Mouse (Mus musculus): ENCODE measurements around the gene Cdiptos.
A peak's percentile ranks its signal among the peaks of the same experiment; 100 is the strongest.

Gene Cdiptos

DNA sequence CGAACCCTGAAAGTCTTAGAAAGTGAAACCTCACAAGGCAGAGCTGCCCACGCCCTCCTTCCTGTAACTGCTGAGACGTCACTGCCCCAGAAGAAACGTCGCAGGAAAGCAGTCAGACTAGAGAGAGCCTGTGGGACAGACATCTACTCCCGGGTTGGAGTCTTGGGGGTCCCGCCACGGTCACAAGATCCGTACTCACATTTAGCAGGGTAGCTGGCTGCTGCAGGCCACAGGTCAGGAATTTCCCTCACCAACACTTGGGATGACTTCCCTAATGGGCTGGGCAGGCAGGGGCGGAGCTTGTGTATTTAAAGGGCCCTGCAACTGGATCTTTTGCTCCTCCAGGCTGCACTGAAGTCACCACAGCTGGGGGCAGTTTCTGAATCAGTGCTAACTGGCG, 38.4 kb upstream of the Cdiptos start, which contains the start of gene Mvp:
Mvp (minus strand) TSS at position 302 of the 400 bp plus-strand sequence.
- DNase-seq (ENCODE audit: extremely low spot score), result peak; percentile 33

DNA sequence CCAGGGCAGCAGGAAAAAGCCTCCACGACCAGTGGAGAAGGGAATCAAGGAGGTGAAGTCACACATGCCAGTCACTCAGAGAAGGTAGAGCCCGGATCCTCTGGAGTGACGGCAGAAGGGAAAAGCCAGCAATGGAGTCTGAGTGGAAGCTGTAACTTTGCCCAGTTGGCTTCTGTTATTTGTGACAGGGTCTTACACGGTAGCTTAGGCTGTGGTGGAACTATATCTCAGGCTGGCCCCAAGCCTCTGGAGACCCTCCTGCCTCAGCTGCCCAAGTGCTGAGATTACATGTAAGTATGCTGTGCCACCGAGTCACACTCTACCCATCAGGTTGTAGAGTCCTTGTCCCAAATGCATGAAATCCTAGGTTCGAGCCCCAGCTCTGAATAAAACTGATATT, 37.5 kb upstream of the Cdiptos start:
- DNase-seq (ENCODE audit: extremely low spot score), result no peak

DNA sequence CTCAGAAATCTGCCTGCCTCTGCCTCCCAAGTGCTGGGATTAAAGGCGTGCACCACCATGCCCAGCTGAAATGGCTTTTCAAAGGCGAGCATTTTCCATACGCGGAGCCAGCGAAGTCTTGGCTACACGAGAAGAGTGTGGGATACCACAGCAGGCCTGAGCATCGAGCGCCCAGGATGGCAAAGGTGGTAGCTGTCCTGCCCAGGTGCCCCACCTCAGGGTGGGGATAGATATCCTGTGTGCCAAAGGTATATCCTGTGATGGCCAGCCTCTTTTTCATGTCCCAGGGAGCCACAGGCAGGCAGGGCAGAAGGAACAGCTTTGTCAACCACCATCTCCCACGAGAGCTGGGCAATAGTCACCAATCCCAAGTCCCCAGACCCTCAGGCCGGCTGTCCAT, 36.9 kb upstream of the Cdiptos start:
- no peak for DNase-seq (ENCODE audit: extremely low spot score)

DNA sequence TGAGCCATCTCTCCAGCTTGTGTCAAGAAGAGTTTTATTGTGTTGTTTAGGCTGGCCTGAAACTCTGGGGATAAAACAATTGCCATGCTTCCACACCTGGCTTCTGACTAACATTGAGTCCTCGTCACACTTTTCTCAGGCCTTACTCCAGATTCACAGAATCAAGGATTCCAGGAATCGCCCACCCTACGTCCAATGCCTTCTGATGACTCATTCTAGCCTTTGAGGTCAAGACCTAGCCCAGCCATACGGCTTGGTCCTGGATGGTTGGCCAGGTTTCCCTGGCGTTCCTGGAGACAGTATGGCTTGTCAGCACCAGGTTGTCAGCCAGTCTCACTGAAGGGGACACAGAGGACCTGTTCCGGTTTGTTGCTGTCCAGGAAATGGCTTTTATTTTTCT, 36.5 kb upstream of the Cdiptos start:
- DNase-seq (ENCODE audit: extremely low spot score), result no peak

DNA sequence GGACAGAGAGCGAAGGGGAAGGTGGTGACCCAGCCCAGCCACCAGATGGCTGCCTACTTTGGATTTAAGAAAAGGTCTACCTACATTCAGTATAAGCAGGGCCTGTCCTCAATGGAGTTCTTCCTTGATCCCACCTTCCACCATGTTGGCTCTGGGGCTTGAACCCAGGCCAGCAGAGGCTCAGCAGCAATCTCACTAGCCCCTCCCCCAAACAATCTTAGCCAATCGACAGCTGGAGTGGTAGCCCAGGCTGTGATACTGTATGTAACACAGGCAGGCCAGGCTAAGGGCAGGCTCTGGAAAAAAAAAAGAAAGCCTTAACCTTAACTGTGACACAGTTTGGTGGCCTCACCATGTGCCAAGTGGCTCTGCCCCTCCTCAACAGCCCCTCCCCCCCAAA, 35.8 kb upstream of the Cdiptos start:
- DNase-seq (ENCODE audit: extremely low spot score), result no peak

DNA sequence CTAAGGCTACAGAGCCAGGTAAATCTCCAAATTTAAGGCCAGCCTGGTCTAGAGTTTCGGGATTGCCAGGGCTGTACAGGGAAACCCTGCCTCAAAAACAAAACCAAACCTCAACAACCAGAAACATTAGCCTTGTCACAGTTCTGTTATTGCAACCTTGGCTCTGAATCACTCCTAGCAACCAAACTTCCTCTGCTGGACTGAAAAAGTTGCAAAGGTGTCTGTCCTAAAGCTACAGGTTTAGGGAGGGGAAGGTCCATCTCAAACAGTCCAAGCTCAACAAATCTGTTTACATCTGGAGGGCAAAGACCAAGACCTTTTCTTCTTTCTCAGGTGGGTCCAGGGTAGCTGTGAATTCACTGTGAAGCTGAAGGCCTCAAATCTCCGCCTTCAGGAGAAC, 35.2 kb upstream of the Cdiptos start:
- DNase-seq (ENCODE audit: extremely low spot score), result no peak

DNA sequence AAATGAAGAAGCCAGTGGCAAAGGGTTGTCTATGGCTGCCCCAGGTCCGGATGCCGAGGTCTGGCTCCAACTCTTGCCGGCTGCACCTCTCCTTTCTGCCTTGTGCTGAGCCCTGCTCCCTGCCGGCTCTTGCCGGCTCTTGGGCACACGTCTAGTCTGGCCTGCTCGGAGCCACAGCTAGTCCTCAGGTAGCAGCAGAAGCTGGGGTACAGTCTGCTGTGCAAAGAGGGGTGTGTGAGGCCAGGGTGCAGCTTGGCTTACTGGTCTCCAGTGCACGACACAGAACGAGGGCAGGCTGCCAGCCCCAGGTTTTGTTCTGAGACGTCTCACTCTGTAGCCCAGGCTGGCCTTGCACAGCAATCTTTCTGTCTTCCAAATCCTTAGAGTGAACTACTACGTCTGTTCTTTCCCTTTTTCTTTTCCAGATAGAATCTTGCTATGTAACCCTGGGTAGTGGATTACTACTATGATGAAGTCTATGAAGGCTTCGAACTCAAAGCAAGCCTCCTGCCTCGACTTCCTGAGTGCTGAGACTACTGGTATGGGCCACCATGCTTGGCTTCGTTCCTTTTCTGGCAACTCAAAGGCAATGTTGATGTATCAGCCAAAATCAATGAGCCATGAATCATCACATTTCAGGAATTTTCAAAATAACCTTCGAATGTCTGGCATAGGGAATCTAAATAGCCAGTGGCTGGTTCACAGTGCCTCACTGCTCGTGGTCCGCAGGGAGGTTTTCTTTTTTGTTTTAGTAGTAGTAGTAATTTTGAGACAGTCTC, 33.6 kb upstream of the Cdiptos start:
- DNase-seq (ENCODE audit: extremely low spot score), result no peak

DNA sequence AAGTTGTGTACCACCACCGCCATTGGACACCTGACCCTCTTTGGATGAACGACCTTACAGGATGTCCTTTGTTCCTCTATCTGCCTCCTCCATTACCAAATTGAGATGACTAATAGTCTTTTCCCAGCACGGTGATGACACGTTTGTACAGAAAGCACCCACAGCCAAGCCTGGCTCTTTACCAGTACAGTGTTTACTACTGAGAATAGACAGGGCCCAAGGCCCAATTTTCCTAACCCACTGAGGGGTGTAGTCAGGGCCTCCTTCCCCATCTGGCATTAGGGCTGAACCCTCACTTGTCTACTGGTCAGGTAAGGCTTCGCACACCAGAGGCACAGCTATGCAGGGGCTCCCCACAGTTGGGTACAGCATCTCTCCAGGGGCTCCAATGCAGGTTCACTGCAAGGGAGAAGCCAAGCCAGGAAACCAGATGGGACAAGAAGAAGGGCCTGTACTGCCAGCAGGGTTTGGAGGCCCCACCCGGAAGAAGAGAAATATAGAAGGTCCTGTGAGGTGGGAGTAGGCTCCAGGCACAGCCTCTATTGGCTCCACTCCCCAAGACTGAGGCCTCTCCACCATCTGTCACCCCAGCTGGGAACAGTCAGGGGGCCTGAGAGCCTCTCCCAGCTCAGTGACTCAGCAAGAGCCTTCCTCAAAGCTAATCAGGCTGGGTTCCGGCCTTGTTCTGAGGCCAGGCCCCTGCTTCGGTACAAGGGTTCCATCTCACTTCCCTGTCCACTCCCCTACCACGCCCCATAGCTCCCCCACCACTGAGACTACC, 32.5 kb upstream of the Cdiptos start:
- DNase-seq (ENCODE audit: extremely low spot score), result peak; percentile 24

DNA sequence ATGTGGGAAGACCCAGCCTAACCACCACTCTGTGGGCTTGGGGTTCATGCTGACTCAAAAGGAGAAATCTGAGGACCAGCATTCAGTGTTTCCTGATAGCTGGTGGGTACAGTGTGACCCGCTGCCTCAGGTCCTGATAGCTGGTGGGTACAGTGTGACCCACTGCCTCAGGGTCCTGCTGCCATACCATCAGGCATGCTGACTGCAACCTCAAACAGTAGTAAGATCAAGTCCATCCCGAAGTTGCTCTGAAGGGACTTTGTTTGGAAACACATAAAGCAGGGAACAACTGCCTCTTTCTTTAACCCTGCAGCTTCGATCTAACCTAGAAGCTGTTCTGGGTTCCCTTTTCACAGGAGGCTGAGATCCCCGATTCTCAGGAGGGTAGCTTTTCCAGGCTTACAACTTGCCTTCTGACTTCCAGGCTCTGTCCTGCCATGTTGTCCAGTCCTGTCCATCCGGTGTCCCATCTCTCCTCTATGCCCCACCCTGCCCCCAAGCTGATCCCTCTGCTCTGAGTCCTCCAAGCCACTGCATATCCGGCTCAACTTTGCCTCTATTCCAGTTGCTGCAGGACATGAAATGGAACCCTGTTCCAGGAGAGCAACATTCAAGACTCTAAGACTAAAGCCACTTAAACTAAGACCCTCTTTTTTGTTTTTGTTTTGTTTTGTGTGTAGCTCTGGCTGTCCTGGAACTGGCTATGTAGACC, 31.6 kb upstream of the Cdiptos start:
- no peak for DNase-seq (ENCODE audit: extremely low spot score)

DNA sequence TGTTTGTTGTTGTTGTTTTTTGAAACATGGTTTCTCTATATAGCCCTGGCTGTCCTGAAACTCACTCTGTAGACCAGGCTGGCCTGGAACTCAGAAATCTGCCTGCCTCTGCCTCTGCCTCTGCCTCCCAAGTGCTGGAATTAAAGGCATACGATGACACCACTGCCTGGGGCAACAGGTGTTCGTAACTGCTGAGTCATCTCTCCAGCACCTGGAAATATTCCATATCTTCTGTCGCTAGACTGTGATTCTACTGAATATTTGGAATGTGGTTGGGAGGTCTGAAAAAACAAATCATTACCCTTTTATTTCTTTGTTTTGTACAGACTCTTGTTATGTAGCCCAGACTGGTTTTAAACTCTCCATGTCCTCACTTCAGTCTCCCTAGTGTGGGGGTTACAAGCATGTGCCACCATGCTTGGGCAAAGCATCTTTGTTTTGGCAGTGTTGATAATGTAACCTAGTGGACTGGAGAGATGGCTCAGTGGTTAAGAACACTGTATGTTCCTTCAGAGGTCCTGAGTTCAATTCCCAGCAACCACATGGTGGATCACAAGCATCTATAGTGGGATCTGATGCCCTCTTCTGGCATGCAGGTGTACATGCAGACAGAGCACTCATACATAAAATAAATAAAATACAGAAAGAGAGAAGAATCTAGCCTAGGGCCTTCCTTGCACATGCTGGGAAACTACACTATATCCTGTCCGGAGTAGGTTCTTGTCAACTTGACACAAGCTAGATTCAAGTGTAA, 28.4 kb upstream of the Cdiptos start:
- no peak for DNase-seq (ENCODE audit: extremely low spot score)

DNA sequence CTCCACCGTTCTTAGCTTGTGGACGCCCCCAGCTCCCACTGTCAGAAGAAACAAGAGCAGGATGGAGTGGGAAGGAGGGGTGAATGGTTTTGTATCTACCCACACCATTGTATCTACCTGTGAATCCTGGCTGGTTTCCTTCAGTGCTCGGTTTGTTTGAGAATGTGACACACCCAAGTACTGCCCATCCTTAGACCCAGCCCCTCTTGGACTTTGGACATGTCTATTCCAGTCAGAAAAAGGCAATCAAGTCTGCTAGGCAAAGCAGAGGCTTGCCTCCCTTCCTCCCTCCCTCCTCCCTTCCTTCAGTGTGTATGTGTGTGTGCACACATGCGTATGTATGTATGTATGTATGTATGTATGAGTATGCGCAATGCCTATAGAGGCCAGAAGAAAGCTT, 27.7 kb upstream of the Cdiptos start:
- no peak for DNase-seq (ENCODE audit: extremely low spot score)

DNA sequence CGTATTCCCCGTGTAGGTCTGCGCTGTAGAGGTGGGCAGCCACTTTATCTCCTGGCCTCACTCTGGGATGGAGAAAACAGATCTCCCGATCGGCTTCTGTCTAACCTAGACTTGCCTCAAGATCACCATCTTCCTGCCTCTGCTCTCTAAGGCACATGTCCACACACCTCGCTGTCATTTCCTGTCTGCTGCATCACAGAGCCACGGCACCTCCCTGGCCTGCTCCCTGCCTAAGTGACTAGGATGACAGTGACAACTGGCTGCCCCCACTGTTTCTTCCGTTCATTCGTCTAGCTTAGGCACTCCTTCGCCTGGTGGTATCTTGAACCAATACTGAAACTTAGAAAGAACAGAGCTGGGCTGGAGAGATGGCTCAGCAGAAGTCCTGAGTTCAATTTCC, 23.7 kb upstream of the Cdiptos start:
- DNase-seq (ENCODE audit: extremely low spot score), result no peak

DNA sequence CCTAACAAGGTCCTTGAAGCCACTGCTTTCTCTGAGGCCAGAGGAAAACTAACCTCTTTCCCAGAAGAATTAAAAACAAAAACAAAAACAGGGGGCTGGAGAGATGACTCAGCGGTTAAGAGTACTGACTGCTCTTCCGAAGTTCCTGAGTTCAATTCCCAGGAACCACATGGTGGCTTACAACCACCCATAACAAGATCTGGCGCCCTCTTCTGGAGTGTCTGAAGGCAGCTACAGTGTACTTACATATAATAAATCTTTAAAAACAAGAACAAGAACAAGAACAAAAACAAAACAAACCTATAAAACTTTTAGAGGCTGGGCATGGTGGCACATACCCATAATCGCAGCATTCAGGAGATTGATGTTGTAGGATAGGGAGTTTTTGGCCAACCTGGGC, 20.6 kb upstream of the Cdiptos start:
- DNase-seq (ENCODE audit: extremely low spot score), result no peak

DNA sequence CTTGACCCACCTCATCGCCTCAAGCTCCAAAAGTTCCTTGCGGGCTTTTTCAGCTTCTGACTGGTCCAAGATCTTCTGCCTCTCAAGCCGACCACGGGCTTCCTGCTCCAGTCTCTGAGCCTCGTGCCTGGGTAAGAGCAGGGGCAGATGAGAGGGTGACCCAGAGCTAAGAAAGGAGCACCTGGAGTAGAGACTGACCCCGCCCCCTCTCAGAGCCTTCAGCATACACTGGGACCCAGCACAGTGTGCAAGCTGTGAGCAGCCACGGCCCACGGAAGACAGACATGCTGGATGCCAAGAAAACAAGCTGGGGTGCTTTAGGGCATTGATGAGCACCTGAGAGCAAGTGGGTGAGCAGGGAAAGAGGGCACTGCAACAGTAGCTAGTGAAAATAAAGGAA, 12.9 kb upstream of the Cdiptos start:
- DNase-seq (ENCODE audit: extremely low spot score), result no peak

DNA sequence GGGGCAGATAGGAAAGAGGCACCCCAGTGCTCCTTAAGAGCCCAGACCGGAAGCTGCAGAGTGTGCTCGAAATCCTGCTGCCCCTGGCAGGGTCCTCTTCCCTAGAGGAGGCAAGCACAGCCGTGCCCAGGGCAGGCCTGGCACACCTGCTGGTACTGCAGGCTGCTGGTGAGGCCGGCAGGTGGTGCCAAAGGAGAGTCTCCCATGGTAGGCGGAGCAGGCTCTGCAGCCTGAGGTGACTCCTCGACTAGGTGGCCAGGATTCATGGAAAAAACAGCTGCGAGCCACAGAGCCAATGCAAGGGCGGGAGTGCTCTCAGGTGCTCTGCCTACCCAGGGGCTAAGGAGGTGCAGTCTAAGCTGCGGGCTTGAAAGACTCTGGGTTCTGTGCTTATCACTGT, 10.4 kb upstream of the Cdiptos start:
- DNase-seq (ENCODE audit: extremely low spot score), result no peak

DNA sequence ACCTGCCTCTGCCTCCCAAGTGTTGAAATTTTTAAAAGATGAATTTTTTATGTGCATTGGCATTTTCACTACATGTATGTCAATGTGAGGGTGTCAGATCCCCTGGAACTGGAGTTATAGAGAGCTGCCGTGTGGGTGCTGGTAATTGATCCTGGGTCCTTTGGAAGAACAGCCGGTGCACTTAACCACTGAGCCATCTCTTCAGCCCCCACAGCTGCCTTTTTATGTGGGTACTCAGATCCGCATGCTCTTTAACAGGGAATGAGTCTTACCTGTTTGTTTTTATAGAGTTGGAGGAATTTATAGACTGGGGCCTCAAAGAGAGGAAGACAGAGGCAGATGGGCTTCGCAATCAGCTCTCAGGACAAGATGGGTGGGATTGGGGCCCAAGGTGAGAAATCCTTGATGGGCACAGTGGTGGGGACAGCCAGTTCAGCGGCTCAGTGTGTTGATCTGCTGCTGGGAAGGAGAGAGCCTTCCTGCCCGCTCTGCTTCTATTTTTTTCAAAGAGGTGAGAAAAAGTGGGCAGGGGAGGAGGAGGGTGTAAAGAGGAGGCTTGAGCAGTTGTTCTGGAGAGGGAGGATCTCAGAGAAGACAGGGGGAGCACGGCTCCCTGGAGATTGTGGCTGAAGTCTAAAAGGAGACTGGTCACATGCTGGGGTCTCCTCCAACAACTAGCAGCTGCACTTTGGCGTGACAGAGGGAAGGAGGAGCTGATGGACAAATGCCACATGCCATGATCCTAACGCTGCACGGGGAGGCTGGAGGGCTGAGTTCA, 9.0 kb upstream of the Cdiptos start:
- DNase-seq (ENCODE audit: extremely low spot score), result no peak

DNA sequence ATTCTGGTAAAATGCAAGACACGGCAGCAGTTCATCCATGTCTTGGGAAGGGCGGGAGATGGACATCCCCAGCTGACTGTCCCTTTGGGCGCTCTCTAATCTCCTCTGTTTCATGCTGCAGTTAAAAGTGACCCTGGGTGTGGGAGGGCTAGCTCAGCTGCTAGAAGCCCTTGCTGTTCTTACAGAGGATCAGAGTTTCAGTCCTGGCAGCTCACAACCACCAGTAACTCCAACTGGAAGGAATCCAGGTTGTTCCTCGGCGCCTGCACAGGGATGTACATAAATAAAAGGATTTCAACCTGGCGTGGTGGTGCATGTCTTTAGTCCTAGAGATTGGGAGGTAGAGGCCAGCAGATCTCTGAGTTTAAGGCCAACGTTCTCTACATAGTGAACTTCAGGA, 7.2 kb upstream of the Cdiptos start:
- DNase-seq (ENCODE audit: extremely low spot score), result no peak

DNA sequence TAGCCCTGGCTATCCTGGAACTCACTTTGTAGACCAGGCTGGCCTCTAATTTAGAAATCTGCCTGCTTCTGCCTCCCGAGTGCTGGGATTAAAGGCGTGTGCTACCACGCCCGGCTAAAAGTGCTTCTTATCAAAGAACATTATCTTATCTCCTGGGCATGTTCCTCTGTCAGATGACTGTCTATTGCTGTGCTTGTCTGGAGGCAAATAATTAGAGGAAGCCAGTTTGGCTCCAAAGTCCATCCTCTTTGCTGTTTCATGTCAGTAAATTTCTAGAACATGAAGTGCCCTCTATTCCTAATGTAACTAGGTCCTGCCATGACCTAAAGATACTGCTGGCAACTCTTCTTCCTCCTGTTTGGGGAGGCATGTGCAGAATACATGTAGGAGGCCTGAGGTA, 6.2 kb upstream of the Cdiptos start:
- no peak for DNase-seq (ENCODE audit: extremely low spot score)

DNA sequence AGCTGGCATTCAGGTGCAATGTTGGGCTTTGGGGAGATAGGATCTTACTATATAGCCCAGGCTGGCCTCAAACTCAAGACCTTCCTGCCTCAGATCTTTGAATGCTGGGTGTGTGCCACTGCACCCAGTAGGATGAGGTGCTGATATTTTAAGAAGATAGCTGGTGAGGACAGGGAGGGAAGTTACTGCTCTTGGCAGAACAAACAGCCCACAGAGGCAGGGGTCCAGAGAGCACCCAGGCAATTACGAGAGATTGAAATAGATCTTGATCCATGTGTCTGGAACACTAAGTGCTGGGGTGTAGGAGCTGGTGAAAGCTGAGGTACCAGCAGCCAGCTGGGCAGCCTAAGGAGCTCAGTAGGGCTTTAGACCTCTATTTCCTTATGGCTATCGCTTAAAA, 5.7 kb upstream of the Cdiptos start:
- DNase-seq (ENCODE audit: extremely low spot score), result no peak

DNA sequence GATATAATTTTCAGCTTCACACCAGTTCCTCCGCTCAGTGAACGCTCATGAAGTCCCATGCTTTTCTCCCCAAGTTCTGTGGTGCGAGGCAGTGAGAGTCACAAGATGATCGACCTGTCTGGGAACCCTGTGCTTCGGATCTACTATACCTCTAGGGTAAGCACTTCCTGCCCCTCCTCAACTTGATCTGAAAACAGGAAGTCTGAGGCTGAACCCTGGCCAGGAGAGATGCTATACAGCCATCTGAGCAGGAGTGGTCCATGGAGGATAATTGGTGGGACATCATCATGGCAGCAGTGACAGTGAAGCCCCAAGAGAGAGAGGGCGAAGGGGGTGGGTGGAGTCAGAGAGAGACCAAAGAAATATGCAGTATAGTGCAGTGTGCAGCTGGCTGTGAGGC, 2.9 kb upstream of the Cdiptos start:
- DNase-seq (ENCODE audit: extremely low spot score), result no peak

DNA sequence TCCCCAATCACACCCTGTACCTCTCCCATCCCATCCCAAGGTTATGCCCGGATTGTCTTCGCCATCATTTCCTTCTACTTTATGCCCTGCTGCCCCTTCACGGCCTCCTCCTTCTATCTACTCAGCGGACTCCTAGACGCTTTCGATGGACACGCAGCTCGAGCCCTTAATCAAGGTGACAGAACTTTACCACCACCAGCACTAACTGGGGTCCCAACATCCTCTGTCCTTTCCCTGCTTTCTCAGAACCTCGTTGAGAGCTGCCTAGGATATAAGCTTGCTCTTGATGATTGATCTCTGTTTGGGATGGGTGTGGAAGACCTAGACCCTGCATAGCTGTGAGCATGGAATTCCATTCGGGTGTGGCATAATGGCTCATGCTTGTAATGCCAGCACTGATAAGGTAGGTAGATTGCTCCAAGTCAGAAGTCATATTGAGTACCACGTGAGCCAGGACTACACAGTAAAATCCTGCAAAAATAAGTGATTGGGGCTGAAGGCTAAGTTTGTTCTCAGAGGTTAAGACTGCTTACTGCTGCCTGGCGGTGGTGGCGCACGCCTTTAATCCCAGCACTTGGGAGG, 1.1 kb upstream of the Cdiptos start:
- DNase-seq (ENCODE audit: extremely low spot score), result no peak

DNA sequence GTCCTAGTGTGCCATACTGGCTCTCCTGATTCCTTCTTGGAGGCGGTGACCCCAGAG, 177 bp downstream of the Cdiptos start, which contains the start of gene Cdipt:
Cdipt (plus strand) TSS at position 22 of the 57 bp plus-strand sequence.
- DNase-seq (ENCODE audit: extremely low spot score), result no peak
